Mouse (Mus musculus): ENCODE measurements around the gene Rab21. TPM values are rescaled to one million over a fixed set of nuclear protein-coding genes. Genes with fewer than 3 reads are reported as not detected.
A peak's percentile ranks its signal among the peaks of the same experiment; 100 is the strongest.

The Rab21 gene
- total RNA-seq (2015), result 94.3 and 102 TPM in 2 replicates
- 46.5 and 49.5 TPM in 2 replicates for total RNA-seq (2017)

DNA sequence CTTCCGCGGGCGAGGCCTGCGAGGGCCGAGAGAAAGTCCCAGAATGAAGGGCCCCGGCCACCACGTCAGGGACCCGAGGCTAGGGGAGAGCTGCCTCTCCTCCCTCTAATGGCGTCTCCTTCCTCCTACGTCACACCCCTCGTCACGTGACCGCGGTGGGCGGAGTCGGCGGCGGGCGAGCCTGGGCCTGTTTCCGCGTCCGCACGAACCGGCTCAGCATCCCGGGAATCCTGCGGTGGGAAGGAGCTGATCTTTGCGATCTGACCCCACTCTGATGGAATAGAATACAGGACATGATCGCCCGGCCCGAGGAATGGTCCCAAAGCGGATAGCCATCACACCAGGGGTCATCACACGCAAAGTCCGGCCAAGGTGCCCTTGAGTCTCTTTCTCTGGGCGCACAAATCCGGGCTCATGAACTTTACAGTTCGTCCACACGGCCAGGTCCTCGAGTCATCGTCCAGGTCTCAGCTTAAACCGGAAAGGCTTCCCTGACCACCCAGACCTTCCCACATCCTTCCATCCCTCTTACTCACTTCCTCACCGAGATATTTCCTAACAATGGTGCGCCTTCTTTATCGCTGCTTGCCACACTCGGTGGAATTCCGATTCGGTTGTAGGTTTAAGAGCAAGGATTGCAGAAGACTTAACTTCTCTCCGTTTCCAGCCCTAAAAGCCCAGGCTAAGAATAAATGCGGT is at the start of gene Rab21:
Rab21 (minus strand) TSS at position 122 of the 699 bp plus-strand sequence.
- peak; percentile 67 for ATAC-seq (replicated peaks; ENCODE audit: poor library complexity)

GRCm38 (mm10) chr10:115363151-115363550 is 47.8 kb upstream of the Rab21 start:
- ATAC-seq (replicated peaks; ENCODE audit: poor library complexity), result no peak

GRCm38 (mm10) chr10:115362623-115362964 is 47.2 kb upstream of the Rab21 start:
- ATAC-seq (replicated peaks; ENCODE audit: poor library complexity), result peak; percentile 15; the same call in 1 of the 2 replicates

DNA sequence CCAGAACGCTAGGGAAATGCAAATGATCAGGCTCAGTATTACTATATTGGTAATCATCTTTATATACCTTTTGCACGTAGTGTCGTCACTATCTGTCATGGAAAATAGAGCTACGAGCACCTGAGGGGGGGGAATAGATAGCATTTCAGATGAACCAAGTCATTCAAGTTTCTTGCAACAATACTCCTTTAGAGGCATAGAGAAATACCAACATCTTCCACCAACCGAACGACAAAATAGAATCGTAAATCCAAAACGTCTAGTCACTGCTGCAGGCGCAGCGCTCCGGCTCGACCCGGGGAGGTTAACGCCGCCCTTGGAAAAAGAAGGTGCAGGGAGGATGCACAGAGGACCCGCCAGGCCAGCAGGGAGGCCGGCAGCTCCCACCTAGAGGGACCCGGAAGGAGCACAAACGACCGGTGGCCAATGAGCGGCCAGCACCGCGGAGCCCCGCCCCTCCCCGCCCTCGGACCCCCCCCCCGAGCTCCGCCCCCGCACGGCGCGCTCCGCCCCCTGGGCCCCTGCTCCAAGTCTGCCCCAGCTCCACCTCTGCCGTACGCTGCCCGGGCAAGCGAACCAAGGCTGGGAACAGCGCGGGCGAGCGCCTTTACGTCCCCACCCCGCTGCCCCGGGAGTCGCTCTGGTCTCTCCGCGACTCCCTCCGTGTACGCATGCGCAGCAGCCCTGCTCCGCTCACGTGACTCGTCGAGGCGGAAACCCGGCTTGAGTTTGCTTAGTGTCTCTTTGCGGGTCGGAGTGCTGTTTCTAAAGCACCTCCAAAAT is 46.6 kb upstream of the Rab21 start, which contains the start of gene Tmem19:
Tmem19 (minus strand) TSS at position 662 of the 783 bp plus-strand sequence.
- ATAC-seq (replicated peaks; ENCODE audit: poor library complexity), result peak; percentile 94

GRCm38 (mm10) chr10:115359066-115359465 is 43.7 kb upstream of the Rab21 start:
- no peak for ATAC-seq (replicated peaks; ENCODE audit: poor library complexity)

DNA sequence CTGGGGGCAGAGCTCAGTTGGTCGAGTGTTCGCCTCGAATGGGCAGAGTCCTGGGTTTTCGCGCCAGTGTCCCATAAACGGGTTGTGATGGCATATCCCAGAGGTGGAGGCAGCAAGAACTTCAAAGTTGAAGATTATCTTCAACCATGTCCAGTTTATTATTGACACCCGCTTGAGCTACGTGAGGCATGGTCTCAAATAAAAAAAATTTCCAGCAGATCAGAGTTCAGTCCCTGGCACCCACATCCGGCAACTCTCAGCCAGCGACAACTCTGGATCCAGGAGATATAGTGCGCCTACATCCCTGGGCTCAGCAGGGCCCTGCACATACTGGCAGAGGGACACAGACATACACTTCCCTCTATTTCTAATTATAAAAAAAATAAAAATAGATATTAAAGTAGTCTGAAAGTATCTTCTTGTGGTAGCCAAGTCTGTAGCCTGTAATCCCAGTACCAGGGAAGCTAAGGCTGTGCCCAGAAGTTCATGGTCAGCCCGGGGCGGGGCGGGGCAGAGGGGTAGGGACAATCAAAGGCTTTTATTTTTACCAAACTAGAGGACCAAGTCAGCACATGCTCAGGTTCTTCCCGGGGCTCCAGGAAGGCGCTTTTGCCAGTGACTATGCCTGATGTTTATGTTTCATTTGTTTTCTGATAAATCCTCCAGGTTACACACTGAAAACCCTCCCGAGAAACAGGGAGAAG is 43.0 kb upstream of the Rab21 start:
- ATAC-seq (replicated peaks; ENCODE audit: poor library complexity), result no peak

DNA sequence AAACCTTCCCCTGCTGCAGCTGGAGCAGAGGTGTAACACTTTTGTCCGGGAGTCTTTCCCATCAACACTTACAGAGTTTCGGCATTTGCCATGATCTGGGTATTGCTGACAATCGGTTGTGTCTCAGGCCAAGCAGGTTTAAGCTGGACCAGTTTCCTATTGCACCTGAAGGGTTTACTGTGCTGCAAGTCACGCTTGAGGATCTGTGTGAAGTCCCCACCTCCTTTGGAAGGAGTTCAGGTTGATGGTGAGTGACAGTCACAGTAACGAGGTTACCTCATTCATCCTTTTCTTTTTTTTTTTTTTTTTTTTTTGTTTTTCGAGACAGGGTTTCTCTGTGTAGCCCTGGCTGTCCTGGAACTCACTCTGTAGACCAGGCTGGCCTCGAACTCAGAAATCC is 40.7 kb upstream of the Rab21 start:
- ATAC-seq (replicated peaks; ENCODE audit: poor library complexity), result no peak

GRCm38 (mm10) chr10:115355016-115355415 is 39.6 kb upstream of the Rab21 start:
- no peak for ATAC-seq (replicated peaks; ENCODE audit: poor library complexity)

GRCm38 (mm10) chr10:115354553-115354952 is 39.2 kb upstream of the Rab21 start:
- ATAC-seq (replicated peaks; ENCODE audit: poor library complexity), result no peak

DNA sequence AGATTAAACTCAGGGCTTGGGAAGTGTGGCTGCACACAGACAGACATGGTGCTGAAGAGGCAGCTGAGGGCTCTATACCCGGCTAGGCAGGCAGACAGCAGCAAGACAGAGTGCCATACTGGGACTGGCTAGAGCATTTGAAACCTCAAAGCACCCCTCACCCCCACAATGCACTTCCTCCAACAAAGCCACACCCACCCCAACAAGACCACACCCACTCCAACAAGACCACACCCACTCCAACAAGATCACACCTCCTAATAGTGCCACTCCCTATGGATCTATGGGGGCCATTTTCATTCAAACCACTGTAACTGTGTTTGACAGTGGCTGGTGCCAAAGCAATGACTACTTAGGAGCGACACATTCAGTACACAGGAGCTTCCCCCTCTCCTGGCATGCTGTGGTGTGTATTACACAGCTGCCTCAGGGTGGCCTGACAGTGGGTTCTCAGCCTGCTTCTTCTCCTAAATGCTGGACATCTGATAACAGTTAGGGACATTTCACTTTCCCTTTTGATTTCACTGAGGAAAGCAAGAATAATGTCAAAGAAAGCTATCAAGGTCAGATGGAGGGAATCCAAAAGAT is 35.5 kb upstream of the Rab21 start:
- ATAC-seq (replicated peaks; ENCODE audit: poor library complexity), result peak; percentile 58

DNA sequence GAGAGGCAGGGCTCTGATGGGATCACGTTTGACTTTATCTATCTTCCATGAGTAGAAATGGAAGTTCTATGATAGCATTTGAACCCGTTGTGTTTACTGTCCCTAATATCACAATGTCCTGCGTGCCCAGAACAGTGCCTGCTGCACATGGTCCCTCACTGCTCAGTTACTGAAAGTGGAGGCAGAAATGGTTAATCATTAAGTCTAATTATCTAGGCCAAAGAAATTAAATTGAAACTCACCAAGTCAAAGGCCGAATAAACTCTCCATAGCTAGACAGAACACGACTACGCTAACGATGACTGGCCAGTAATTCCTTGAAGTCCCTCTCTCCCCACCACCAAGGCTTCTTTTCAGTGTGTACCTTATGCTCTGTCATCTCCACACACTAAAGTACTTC is 34.1 kb upstream of the Rab21 start:
- ATAC-seq (replicated peaks; ENCODE audit: poor library complexity), result no peak

DNA sequence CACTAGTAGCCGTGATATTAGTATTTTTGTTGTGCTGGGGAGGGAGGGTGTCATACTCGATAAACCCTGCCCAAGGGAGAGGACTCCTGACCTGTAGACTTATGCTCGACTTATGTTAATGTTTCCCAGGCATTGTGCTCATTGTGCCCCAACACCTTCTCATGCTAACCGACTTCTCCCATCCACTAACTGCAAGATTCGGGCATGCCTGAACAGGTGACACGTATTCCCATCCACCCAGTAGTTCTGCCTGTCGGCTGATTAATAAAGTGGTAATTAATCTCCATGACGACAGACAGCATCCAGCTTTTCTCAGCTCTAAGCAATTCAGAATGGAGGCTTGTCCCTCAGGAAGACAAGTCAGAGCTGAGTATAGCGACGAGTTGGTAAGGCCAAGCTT is 33.6 kb upstream of the Rab21 start:
- no peak for ATAC-seq (replicated peaks; ENCODE audit: poor library complexity)

DNA sequence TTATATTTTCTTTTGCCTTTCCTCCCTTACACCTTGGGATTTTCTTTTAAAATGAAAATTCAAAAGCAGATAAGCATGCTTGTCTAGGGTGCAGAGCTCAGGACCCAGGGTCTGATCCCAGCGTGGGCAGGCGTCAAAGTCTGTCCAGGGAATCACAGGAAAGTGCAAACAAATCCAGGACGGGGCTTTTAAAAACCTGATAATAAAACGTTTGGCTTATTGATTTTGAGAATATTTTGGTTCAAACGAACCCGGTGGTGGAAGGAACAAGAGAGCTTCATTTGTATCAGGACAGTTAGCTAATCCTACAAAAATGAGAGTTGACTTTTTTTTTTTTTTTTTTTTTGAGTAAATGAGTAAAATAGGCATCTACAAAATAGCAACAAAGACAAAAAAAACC is 32.7 kb upstream of the Rab21 start:
- ATAC-seq (replicated peaks; ENCODE audit: poor library complexity), result no peak

DNA sequence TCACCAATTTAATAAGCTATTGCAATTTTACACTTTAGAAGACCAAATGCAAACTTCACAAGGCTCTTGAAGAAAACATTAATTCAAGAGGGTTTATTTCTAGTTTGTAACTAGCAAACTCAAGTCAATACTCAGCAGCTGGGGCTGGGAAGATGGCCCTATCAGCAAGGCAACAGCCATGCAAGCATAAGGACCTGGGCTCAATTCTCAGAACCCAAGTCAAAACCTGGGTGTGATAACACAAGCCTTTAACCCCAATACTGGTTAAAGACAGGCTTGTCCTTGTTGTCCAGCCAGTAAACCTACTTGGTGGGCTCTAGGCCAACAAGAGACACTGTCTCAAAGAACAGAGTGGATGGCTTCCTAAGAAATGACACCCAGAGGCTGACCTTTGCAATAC is 31.1 kb upstream of the Rab21 start:
- no peak for ATAC-seq (replicated peaks; ENCODE audit: poor library complexity)

DNA sequence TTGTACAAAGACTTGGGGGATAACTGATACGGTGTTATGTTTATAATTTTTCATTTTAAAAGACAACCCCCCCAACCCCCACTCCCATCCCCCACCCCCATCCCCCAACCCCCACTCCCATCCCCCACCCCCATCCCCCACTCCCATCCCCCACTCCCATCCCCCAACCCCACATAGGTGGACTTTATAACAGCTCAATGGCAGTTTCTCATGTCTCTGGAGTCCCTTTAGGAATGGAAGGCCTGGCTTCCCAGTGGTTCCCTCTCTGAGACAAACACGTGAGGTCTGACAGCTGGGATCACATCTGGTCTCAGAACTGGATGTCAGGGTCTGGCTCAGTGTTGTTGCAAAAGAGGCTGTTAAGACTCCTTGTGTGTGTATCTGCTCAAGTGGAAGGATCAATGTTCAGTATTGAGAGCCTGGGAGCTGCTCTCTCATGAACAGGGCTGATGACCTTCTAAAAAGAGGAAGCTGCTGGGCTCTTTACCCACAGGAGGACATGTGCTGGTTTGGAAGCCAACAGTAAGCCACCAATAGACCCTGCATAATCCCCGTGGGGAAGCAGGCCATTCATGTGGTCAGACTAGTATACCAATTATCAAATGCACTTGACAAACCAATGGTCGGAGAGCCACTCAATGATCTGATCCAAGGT is 27.5 kb upstream of the Rab21 start:
- peak; percentile 84 for ATAC-seq (replicated peaks; ENCODE audit: poor library complexity)

- peak; percentile 35; the same call in 1 of the 2 replicates for ATAC-seq (replicated peaks; ENCODE audit: poor library complexity)
Measured at GRCm38 (mm10) chr10:115339820-115340328, 24.5 kb upstream of the Rab21 start.

DNA sequence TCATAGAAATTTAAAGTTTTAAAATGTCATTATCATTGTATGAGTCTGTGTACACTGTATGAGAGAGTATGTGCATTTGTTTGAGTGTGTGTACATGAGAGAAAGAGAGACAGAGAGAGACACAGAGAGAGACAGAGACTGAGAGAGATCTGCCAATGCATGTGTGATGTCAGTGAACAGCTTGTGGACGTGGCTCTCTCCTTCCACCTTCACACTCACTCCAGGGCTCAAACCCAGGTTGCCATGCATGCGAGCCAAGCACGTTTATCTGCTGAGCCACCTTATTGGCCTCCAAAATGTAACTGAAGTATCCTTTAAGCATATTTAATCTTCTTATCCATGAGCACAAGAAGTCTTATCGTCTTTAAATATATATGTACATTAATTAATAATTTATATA is 21.5 kb upstream of the Rab21 start:
- no peak for ATAC-seq (replicated peaks; ENCODE audit: poor library complexity)

DNA sequence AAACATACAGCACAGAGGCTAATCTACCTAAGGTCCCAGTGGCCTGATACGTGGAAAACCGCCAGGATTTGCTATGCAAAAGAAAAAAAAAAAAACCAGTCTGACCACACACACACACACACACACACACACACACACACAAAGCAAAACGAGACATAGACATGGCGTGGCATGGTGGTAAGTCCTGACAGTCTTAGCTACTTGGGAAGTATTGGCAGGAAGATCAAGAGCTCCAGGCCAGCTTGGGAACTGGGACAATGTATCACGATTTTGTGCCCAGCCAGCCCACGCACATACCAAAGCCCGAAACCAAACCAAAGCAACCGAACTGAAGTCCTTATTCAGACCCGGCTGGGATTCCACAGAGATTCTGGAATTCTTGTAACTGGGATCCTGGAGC is 18.1 kb upstream of the Rab21 start:
- ATAC-seq (replicated peaks; ENCODE audit: poor library complexity), result no peak

GRCm38 (mm10) chr10:115332997-115333396 is 17.6 kb upstream of the Rab21 start:
- ATAC-seq (replicated peaks; ENCODE audit: poor library complexity), result no peak

DNA sequence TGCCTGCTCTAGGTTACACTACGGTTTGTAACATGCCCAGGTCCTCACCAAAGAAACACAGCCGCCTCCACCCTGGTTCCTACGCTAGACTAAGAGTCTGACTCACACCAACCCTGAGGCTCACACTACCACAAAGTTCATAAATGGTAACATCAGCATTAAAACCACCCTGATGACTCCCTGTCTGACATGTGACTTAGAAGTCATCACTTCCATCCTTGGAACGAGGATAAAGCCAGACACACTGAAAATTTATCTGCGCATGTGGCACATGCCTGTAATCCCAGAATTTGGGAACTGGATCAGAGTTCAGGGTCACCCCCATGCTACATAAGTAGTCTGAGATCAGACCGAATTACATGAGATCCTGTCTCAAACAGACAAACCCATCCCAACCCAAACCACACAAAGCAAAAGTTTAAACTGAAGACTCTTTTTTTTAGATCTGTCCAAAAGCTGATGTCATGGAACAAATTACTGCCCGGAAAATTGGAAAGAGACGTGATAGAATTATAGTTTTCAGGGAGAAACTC is 17.1 kb upstream of the Rab21 start:
- ATAC-seq (replicated peaks; ENCODE audit: poor library complexity), result no peak

Measured in megakaryocyte progenitor cell, adult 5-6 weeks (primary cell).